Mouse (Mus musculus): ENCODE results near the gene Pld3.

DNA sequence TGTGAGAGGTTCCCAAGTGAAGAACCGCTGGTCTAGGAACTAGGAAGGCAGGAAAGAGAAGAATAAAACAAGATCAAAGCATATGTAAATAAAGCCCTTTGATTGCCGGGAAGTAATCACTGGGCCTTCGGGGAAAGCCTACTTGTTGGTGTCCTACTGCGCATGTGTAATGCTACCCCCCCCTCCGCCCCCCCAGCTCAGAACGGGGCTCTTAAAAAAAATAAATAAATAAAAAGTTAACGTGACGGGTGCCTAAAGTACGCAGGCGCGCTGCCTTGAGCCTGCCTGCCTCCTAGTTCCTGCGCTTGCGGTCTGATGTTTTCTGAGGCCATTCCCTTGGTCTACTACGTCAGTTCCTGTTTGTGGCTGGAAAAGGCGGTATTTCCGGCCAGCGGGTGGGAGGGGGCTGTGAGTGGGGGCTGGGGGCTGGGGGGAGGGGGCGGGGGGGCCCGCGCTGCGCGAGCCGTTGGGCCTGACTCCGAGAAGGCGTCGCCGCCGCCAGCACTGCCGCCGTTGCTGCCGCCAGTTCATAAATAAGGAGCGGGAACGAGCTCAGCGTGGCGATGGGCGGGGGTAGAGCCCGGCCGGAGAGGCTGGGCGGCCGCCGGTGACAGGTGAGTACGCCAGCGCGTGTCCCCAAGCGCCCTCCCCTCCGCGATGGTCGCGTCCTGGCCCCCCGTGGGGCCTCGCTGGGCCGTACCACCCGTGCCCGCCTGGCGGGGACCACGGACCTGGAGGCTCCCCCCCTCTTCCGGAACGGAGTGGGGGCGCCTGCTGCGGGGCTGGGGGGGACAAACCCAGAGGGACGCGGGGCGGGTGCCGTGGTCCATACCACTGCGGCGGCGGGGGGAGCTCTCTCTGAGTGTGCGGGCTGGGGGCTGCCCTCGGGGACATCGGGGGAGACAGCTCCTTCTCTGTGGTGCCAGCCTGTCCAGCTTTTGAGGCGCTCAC lies 38.5 kb upstream of the Pld3 start, which contains the start of gene Akt2:
- no peak for TF ChIP-seq CTCF (IDR thresholded peaks at IDR 0.05; ENCODE audit: extremely low read depth, insufficient read depth, insufficient read length, insufficient replicate concordance)
- no peak for TF ChIP-seq POLR2A (IDR thresholded peaks at IDR 0.05; ENCODE audit: low read depth, low read length)

All from spleen, adult 2 months (tissue).